Mouse (Mus musculus) E14TG2a.4 (cell line): Measurements from ENCODE around the gene Pth1r.

Source experiments
- CTCF ChIP-seq: conservative IDR thresholded peaks from 2 replicates; pipeline ENCODE4 v1.5.1; 2014; ENCODE audit warnings: low read length
- NANOG ChIP-seq: IDR thresholded peaks from 2 replicates; pipeline ENCODE4 v1.6.1; 2014; ENCODE audit warnings: borderline replicate concordance, low read length, mixed read lengths
- POU5F1 ChIP-seq: IDR thresholded peaks from 2 replicates; pipeline ENCODE4 v1.6.1; 2014; ENCODE audit warnings: low read length, borderline replicate concordance

DNA sequence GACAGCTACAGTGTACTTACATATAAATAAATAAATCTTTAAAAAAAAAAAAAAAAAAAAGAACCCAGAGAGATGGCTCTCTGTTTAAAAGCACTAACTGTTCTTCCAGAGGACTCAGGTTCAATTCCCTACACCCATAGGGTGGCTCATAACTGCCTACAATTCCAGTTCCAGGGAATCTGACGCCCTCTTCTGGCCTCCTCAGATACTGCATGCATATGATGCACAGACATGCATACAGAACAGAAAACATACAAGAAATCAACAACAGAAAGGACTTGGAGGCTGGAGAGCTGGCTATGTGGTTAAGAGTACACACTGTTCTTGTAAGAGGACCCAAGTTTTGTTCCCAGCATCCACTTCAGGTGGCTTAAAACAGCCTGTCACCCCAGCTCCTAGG is 8.9 kb downstream of the Pth1r start:
- TF ChIP-seq CTCF, result peak; percentile 71
- no peak for TF ChIP-seq POU5F1
- TF ChIP-seq NANOG, result no peak
